In genomic region chr9:45255431-45255830, GRCm38 (mm10) we compare ENCODE assay signal across 20 mouse cellular contexts. TPM values are rescaled to one million over a fixed set of nuclear protein-coding genes. Genes with fewer than 3 reads are reported as not detected.
"Had no signal": no experiment of that assay in that cellular context is flagged by ENCODE, and none has a peak within 500 bp of the region (broad histone marks: within the 10 kb centered on the region; RNA-seq: fewer than 3 reads in every experiment).

No protein-coding gene starts in this region.

- ATAC-seq: liver, postnatal 0 days; lung, postnatal 0 days; midbrain, embryonic 13.5 days; midbrain, embryonic 15.5 days had no signal

- DNase-seq: liver, postnatal 0 days; lung, adult 2 months; lung, postnatal 14 days; lung, postnatal 36 days; right cerebral cortex, postnatal 14 days; spleen, adult 18-20 months; thymus, adult 2 months; thymus, postnatal 25 days; thymus, postnatal 4 days had no signal

- H3K9ac ChIP-seq: liver, postnatal 0 days; lung, embryonic 15.5 days; midbrain, embryonic 13.5 days; midbrain, embryonic 15.5 days; neural tube, embryonic 12.5 days; stomach, embryonic 15.5 days had no signal

- H3K4me3 ChIP-seq: lung, embryonic 15.5 days; midbrain, embryonic 13.5 days; midbrain, embryonic 15.5 days; neural tube, embryonic 12.5 days; stomach, embryonic 15.5 days had no signal

- H3K27me3 ChIP-seq: lung, embryonic 15.5 days; midbrain, embryonic 13.5 days; midbrain, embryonic 15.5 days; neural tube, embryonic 12.5 days; stomach, embryonic 15.5 days had no signal

- H3K36me3 ChIP-seq: lung, embryonic 15.5 days; midbrain, embryonic 13.5 days; midbrain, embryonic 15.5 days; neural tube, embryonic 12.5 days; stomach, embryonic 15.5 days had no signal

- H3K27ac ChIP-seq: lung, embryonic 15.5 days; macrophage; midbrain, embryonic 13.5 days; midbrain, embryonic 15.5 days; neural tube, embryonic 12.5 days; stomach, embryonic 15.5 days; stomach, postnatal 0 days had no signal

- H3K4me2 ChIP-seq: lung, embryonic 15.5 days; midbrain, embryonic 11.5 days; midbrain, embryonic 13.5 days; midbrain, embryonic 15.5 days; neural tube, embryonic 12.5 days; stomach, embryonic 15.5 days had no signal

- H3K9me3 ChIP-seq: lung, embryonic 15.5 days; midbrain, embryonic 13.5 days; midbrain, embryonic 15.5 days; neural tube, embryonic 12.5 days; stomach, embryonic 15.5 days had no signal

- H3K4me1 ChIP-seq: lung, embryonic 15.5 days; midbrain, embryonic 13.5 days; midbrain, embryonic 15.5 days; neural tube, embryonic 12.5 days; stomach, embryonic 15.5 days had no signal

RNA-seq across cellular contexts. Expression of gene Tmprss4, which starts 51.5 kb away (rescaled TPM):
- polyA plus RNA-seq: liver, postnatal 0 days; midbrain, embryonic 11.5 days; midbrain, embryonic 13.5 days; midbrain, embryonic 15.5 days; midbrain, postnatal 0 days; neural tube, embryonic 14.5 days had no signal
